Mouse (Mus musculus) activated CD4-positive, CD25-positive, alpha-beta regulatory T cell, adult 9 weeks (primary cell): Measurements from ENCODE around the gene Celf2. TPM values are rescaled to one million over a fixed set of nuclear protein-coding genes. Genes with fewer than 3 reads are reported as not detected.

Experiments used
- polyA plus RNA-seq: library from polyadenylated mRNA; unstranded; fragments of 100-300 nt; shearing (Covaris generic); gene quantifications from one replicate; pipeline ENCODE4 v1.2.1, GENCODE M21; 2017

The Celf2 gene
- polyA plus RNA-seq = 199 TPM

DNA sequence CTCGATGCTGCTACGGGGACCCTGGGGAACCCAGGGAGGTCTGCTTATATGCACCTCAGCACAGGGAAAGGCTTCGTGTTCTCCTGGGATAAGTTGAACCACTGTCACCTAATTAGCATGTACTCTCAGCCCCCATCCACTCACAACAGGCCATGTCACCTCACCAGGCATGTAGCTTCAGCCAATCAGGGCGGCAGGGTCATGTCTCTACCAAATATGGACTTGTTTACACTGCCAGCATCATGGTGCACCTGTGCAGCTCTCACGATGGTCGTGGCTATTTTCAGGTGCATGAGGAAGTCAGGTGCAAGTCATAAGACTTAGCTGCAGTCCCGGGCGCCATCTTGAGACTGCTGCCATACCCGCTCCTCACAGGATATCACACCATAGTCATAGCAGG is at the start of gene Celf2:
Gene Celf2, minus strand, starts transcription at position 101 of the 400 bp plus-strand sequence.

